10 mouse cellular contexts compared by ENCODE assay signal in genomic region chr15:12490527-12490926, GRCm38 (mm10).
DNase-seq lines count a peak whose midpoint lies in the region; ATAC-seq lines count a peak whose summit lies in the region.
"Had no signal": no experiment of that assay in that cellular context is flagged by ENCODE, and none has a peak within 500 bp of the region (broad histone marks: within the 10 kb centered on the region; RNA-seq: fewer than 3 reads in every experiment).

No protein-coding gene starts in this region.

- no peaks in the 10 kb centered on the region for H3K9me3 ChIP-seq in limb, embryonic 12.5 days
- H3K9me3 ChIP-seq in limb, embryonic 10.5 days (replicated peaks) = no peaks in the 10 kb centered on the region
- no peaks in the 10 kb centered on the region for H3K9me3 ChIP-seq in forebrain, embryonic 13.5 days (replicated peaks)
- H3K9me3 ChIP-seq in hindbrain, embryonic 10.5 days = no peaks in the 10 kb centered on the region
- H3K9me3 ChIP-seq in liver, embryonic 13.5 days (replicated peaks) = no peaks in the 10 kb centered on the region
- H3K9me3 ChIP-seq: G1E had no signal

- no peak overlapping the region for H3K4me3 ChIP-seq in limb, embryonic 12.5 days (replicated peaks)
- no peak overlapping the region for H3K4me3 ChIP-seq in limb, embryonic 10.5 days
- H3K4me3 ChIP-seq in forebrain, embryonic 13.5 days = no peak overlapping the region
- H3K4me3 ChIP-seq in hindbrain, embryonic 10.5 days = peak overlapping the region; percentile 7; the same call in 1 of the 2 replicates
- H3K4me3 ChIP-seq in liver, embryonic 13.5 days (replicated peaks) = no peak overlapping the region

- no peak for ATAC-seq in limb, embryonic 12.5 days (ENCODE audit: insufficient number of reproducible peaks, insufficient read depth, low FRiP score, low TSS enrichment, low read depth)
- peak; percentile 42 for ATAC-seq in forebrain, embryonic 13.5 days
- peak; percentile 18; the same call in 1 of the 2 replicates for ATAC-seq in liver, embryonic 13.5 days (ENCODE audit: low read depth)

- WGBS in limb, embryonic 12.5 days = 37% methylated on average over 7 of the region's 7 CpGs
- WGBS in limb, embryonic 10.5 days = 35% methylated on average over 7 of the region's 7 CpGs
- WGBS in forebrain, embryonic 13.5 days = 13% methylated on average over 7 of the region's 7 CpGs
- 8% methylated on average over 7 of the region's 7 CpGs for WGBS in hindbrain, embryonic 10.5 days
- 44% methylated on average over 7 of the region's 7 CpGs for WGBS in liver, embryonic 13.5 days (ENCODE audit: insufficient replicate concordance)

- H3K36me3 ChIP-seq in limb, embryonic 12.5 days = no peaks in the 10 kb centered on the region
- H3K36me3 ChIP-seq in limb, embryonic 10.5 days = no peaks in the 10 kb centered on the region
- H3K36me3 ChIP-seq in forebrain, embryonic 13.5 days (ENCODE audit: poor library complexity, severe bottlenecking) = no peaks in the 10 kb centered on the region
- H3K36me3 ChIP-seq in hindbrain, embryonic 10.5 days = no peaks in the 10 kb centered on the region
- no peaks in the 10 kb centered on the region for H3K36me3 ChIP-seq in liver, embryonic 13.5 days
- H3K36me3 ChIP-seq: G1E had no signal

- no peak overlapping the region for H3K4me2 ChIP-seq in limb, embryonic 12.5 days
- no peak overlapping the region for H3K4me2 ChIP-seq in forebrain, embryonic 13.5 days
- peak overlapping the region; percentile 29; the same call in 1 of the 2 replicates for H3K4me2 ChIP-seq in liver, embryonic 13.5 days

- H3K27ac ChIP-seq in limb, embryonic 12.5 days = peak overlapping the region; percentile 4; the same call in 1 of the 2 replicates
- no peak overlapping the region for H3K27ac ChIP-seq in limb, embryonic 10.5 days
- H3K27ac ChIP-seq in forebrain, embryonic 13.5 days = no peak overlapping the region
- H3K27ac ChIP-seq in hindbrain, embryonic 10.5 days = peak overlapping the region; percentile 66
- no peak overlapping the region; the same call in 1 of the 2 replicates for H3K27ac ChIP-seq in liver, embryonic 13.5 days
- H3K27ac ChIP-seq: liver, embryonic 14.5 days had no signal

- H3K4me1 ChIP-seq in limb, embryonic 12.5 days (replicated peaks) = peaks cover 34% of the 10 kb centered on the region
- peaks cover 26% of the 10 kb centered on the region for H3K4me1 ChIP-seq in limb, embryonic 10.5 days
- H3K4me1 ChIP-seq in forebrain, embryonic 13.5 days = peaks cover 13% of the 10 kb centered on the region
- H3K4me1 ChIP-seq in hindbrain, embryonic 10.5 days (replicated peaks) = peaks cover 26% of the 10 kb centered on the region
- H3K4me1 ChIP-seq in liver, embryonic 13.5 days (replicated peaks) = no peaks in the 10 kb centered on the region

- H3K9ac ChIP-seq in limb, embryonic 12.5 days (replicated peaks) = no peak overlapping the region
- H3K9ac ChIP-seq in forebrain, embryonic 13.5 days = no peak overlapping the region
- H3K9ac ChIP-seq in liver, embryonic 13.5 days = no peak overlapping the region
- H3K9ac ChIP-seq: liver, embryonic 14.5 days had no signal

- no peak for DNase-seq in limb, embryonic 10.5 days (ENCODE audit: low spot score)
- peak; percentile 29 for DNase-seq in hindbrain, embryonic 10.5 days (ENCODE audit: low spot score)
- no peak for DNase-seq in liver, embryonic 13.5 days
- DNase-seq in skeletal muscle tissue, adult 2 months (ENCODE audit: low read depth, low spot score) = peak; percentile 59
- no peak for DNase-seq in spleen, postnatal 4 days (ENCODE audit: low spot score in 2 of 2)
- no peak for DNase-seq in thymus, postnatal 25 days

- no peaks in the 10 kb centered on the region for H3K27me3 ChIP-seq in limb, embryonic 12.5 days
- no peaks in the 10 kb centered on the region for H3K27me3 ChIP-seq in limb, embryonic 10.5 days (ENCODE audit: low read depth, poor library complexity, severe bottlenecking)
- H3K27me3 ChIP-seq in forebrain, embryonic 13.5 days = no peaks in the 10 kb centered on the region
- H3K27me3 ChIP-seq in hindbrain, embryonic 10.5 days (ENCODE audit: insufficient read depth, poor library complexity, severe bottlenecking) = no peaks in the 10 kb centered on the region
- H3K27me3 ChIP-seq in liver, embryonic 13.5 days = no peaks in the 10 kb centered on the region

Comparison
In these comparisons a context has a peak if more than half of its experiments do, and no peak if none do; other contexts are left out.
1. H3K27ac ChIP-seq: peak in limb, embryonic 12.5 days (single experiment) and hindbrain, embryonic 10.5 days (single experiment); none in limb, embryonic 10.5 days (single experiment), forebrain, embryonic 13.5 days (single experiment) and liver, embryonic 13.5 days (single experiment).
2. DNase-seq: peak in hindbrain, embryonic 10.5 days (single experiment) and skeletal muscle tissue, adult 2 months (single experiment); none in limb, embryonic 10.5 days (single experiment), liver, embryonic 13.5 days (single experiment), spleen, postnatal 4 days (0 of 2) and thymus, postnatal 25 days (single experiment).